ENCODE assay signal across 8 mouse cellular contexts in genomic region chr17:17375581-17375980, GRCm38 (mm10). TPM values are rescaled to one million over a fixed set of nuclear protein-coding genes. Genes with fewer than 3 reads are reported as not detected.
DNase-seq lines count a peak whose midpoint lies in the region; ATAC-seq and TF ChIP-seq lines count a peak whose summit lies in the region.

No protein-coding gene starts in this region.

- no peak overlapping the region for H3K27ac ChIP-seq in heart, embryonic 15.5 days
- no peak overlapping the region for H3K27ac ChIP-seq in cortical plate, adult 2 months (ENCODE audit: insufficient read depth, low read length)
- H3K27ac ChIP-seq in intestine, embryonic 14.5 days (ENCODE audit: low read depth), result no peak overlapping the region
- no peak overlapping the region for H3K27ac ChIP-seq in midbrain, embryonic 15.5 days

- no peak for ATAC-seq in heart, embryonic 15.5 days (replicated peaks; ENCODE audit: insufficient number of reproducible peaks, insufficient read depth, low FRiP score, low read depth)
- no peak for ATAC-seq in intestine, embryonic 14.5 days (replicated peaks; ENCODE audit: low FRiP score, low TSS enrichment, low read depth)
- ATAC-seq in midbrain, embryonic 15.5 days (replicated peaks), result no peak

- H3K9me3 ChIP-seq in heart, embryonic 15.5 days (replicated peaks), result no peaks in the 10 kb centered on the region
- H3K9me3 ChIP-seq in intestine, embryonic 14.5 days (ENCODE audit: control insufficient read depth, low read length), result no peaks in the 10 kb centered on the region
- no peaks in the 10 kb centered on the region for H3K9me3 ChIP-seq in midbrain, embryonic 15.5 days

- 85% methylated on average over 3 of the region's 3 CpGs for WGBS in heart, embryonic 15.5 days
- 87% methylated on average over 3 of the region's 3 CpGs for WGBS in intestine, embryonic 14.5 days
- 93% methylated on average over 3 of the region's 3 CpGs for WGBS in midbrain, embryonic 15.5 days

- no peak for TF ChIP-seq CTCF in cortical plate, adult 2 months (IDR thresholded peaks at IDR 0.05; ENCODE audit: extremely low read depth, insufficient read depth, low read length)

- no peak for DNase-seq in heart, postnatal 36 days
- no peak for DNase-seq in intestine, embryonic 14.5 days (ENCODE audit: low spot score)
- no peak for DNase-seq in gastrocnemius, postnatal 36 days
- DNase-seq in left cerebral cortex, postnatal 10 days (ENCODE audit: extremely low spot score in 1 of 2, low spot score in 2 of 2), result no peak
- DNase-seq in cerebellum, adult 11-12 months, result no peak

- H3K4me2 ChIP-seq in heart, embryonic 15.5 days, result peak overlapping the region; percentile 82
- peak overlapping the region; percentile 72 for H3K4me2 ChIP-seq in intestine, embryonic 14.5 days (ENCODE audit: low read length)
- H3K4me2 ChIP-seq in midbrain, embryonic 15.5 days, result peak overlapping the region; percentile 74; the same call in 1 of the 2 replicates

- peaks cover 12% of the 10 kb centered on the region for H3K4me1 ChIP-seq in heart, embryonic 15.5 days (replicated peaks)
- no peaks in the 10 kb centered on the region for H3K4me1 ChIP-seq in cortical plate, adult 2 months (ENCODE audit: control insufficient read depth, insufficient read depth, low read length)
- H3K4me1 ChIP-seq in intestine, embryonic 14.5 days (replicated peaks; ENCODE audit: control insufficient read depth, insufficient read depth, low read length), result 0 out of 2 replicates have a peak, but pooled peaks cover 7% of the 10 kb centered on the region
- H3K4me1 ChIP-seq in midbrain, embryonic 15.5 days, result peaks cover 24% of the 10 kb centered on the region

- intact Hi-C loops in heart, postnatal 36 days (cut with DNase I), result loop anchor here (2.0 to 10.0 kb wide), 3 partner anchors 141 to 431 kb away; no protein-coding TSS in a partner anchor
- intact Hi-C loops in gastrocnemius, postnatal 36 days (cut with DNase I), result loop anchor here (10.0 kb wide), 1 partner anchor 141 kb away; no protein-coding TSS in a partner anchor
- intact Hi-C loops in left cerebral cortex, postnatal 10 days (cut with DNase I), result no loop called here

- no peak overlapping the region for H3K9ac ChIP-seq in heart, embryonic 15.5 days
- H3K9ac ChIP-seq in intestine, embryonic 14.5 days (ENCODE audit: low read length), result peak overlapping the region; percentile 87; the same call in 1 of the 2 replicates
- no peak overlapping the region for H3K9ac ChIP-seq in midbrain, embryonic 15.5 days

- TF ChIP-seq POLR2A in cortical plate, adult 2 months (IDR thresholded peaks at IDR 0.05; ENCODE audit: extremely low read depth, insufficient read depth, low read length), result no peak

- peaks cover 2% of the 10 kb centered on the region; the same call in 1 of the 2 replicates for H3K36me3 ChIP-seq in heart, embryonic 15.5 days
- peaks cover 22% of the 10 kb centered on the region for H3K36me3 ChIP-seq in intestine, embryonic 14.5 days (ENCODE audit: control insufficient read depth, insufficient read depth, low read length)
- peaks cover 5% of the 10 kb centered on the region; the same call in 1 of the 2 replicates for H3K36me3 ChIP-seq in midbrain, embryonic 15.5 days (replicated peaks)

- peak overlapping the region; percentile 82 for H3K4me3 ChIP-seq in heart, embryonic 15.5 days
- peak overlapping the region; percentile 66; the same call in 1 of the 2 replicates for H3K4me3 ChIP-seq in cortical plate, adult 2 months (ENCODE audit: insufficient read depth, low read length)
- peak overlapping the region; percentile 75 for H3K4me3 ChIP-seq in intestine, embryonic 14.5 days (ENCODE audit: low read depth, low read length)
- peak overlapping the region; percentile 56 for H3K4me3 ChIP-seq in midbrain, embryonic 15.5 days

- no peaks in the 10 kb centered on the region for H3K27me3 ChIP-seq in heart, embryonic 15.5 days
- no peaks in the 10 kb centered on the region for H3K27me3 ChIP-seq in intestine, embryonic 14.5 days (replicated peaks; ENCODE audit: control insufficient read depth, insufficient read depth, low read length)
- H3K27me3 ChIP-seq in midbrain, embryonic 15.5 days (replicated peaks), result no peaks in the 10 kb centered on the region

RNA-seq across cellular contexts. Expression of gene Riok2, which starts 1.5 kb away (rescaled TPM):
- 17.9 and 21.3 TPM in 2 replicates for polyA plus RNA-seq in heart, embryonic 15.5 days (2015; fragmentation: Nextera tagmentation; extraction: Ambion mirVana)
- total RNA-seq in heart, postnatal 36 days (2021), result 10 to 100 TPM; 16.1 to 16.3 TPM
- polyA plus RNA-seq in cortical plate, adult 2 months (2012; rRNA removed), result 20.5 and 22.4 TPM in 2 replicates
- polyA plus RNA-seq in intestine, embryonic 14.5 days (2014; fragmentation: Nextera tagmentation; extraction: Ambion mirVana), result 29.1 and 33.1 TPM in 2 replicates
- polyA plus RNA-seq in midbrain, embryonic 15.5 days (2015; fragmentation: Nextera tagmentation; extraction: Ambion mirVana), result 20.4 and 24.0 TPM in 2 replicates
- total RNA-seq in gastrocnemius, postnatal 36 days (2021), result 10 to 100 TPM; 12.5 to 13.0 TPM
- 10 to 100 TPM; 16.4 to 17.0 TPM for total RNA-seq in left cerebral cortex, postnatal 10 days (2021)

RNA-seq across cellular contexts. Expression of gene Lix1, which starts 26.9 kb away (rescaled TPM):
- 3.2 and 3.3 TPM in 2 replicates for polyA plus RNA-seq in heart, embryonic 15.5 days (2015; fragmentation: Nextera tagmentation; extraction: Ambion mirVana)
- 1 to 10 TPM; 6.3 to 7.1 TPM for total RNA-seq in heart, postnatal 36 days (2021)
- 46.0 and 46.7 TPM in 2 replicates for polyA plus RNA-seq in cortical plate, adult 2 months (2012; rRNA removed)
- 4.1 and 5.8 TPM in 2 replicates for polyA plus RNA-seq in intestine, embryonic 14.5 days (2014; fragmentation: Nextera tagmentation; extraction: Ambion mirVana)
- polyA plus RNA-seq in midbrain, embryonic 15.5 days (2015; fragmentation: Nextera tagmentation; extraction: Ambion mirVana), result 10.0 and 11.4 TPM in 2 replicates
- 1 to 10 TPM; 1.4 to 2.0 TPM for total RNA-seq in gastrocnemius, postnatal 36 days (2021)
- 10 to 100 TPM; 62.9 to 65.4 TPM for total RNA-seq in left cerebral cortex, postnatal 10 days (2021)
